Mouse (Mus musculus): ENCODE measurements around the gene Gramd1a. TPM values are rescaled to one million over a fixed set of nuclear protein-coding genes. Genes with fewer than 3 reads are reported as not detected.

The Gramd1a gene
- total and polyA plus RNA-seq, 2 experiments, result 5.1 to 33.0 TPM

DNA sequence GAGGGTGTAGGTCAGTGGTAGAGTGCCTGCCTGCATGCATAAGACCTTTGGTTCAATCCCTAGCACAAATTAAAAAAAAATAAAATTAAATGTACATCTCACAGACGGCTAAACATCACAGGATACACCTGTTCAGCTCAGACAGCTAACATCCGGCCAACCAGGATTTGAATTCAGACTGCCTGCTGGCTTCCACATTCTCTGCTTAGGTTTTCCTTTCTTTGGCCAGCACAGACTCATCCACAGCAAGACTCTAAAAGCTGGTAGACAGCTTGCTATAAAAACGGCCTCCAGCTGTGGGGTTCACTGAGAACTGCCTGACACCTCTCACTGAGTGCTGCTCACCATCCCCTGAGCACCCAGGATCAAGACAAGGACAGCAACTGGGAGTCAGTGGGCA, 49.5 kb downstream of the Gramd1a start:
- peaks cover 20% of the 10 kb centered on the region for H3K4me1 ChIP-seq (ENCODE audit: control insufficient read depth, insufficient read depth, low read length)
- H3K27ac ChIP-seq (replicated peaks; ENCODE audit: insufficient read depth, low read depth, low read length), result no peak overlapping the region
- no peak for TF ChIP-seq CTCF (IDR thresholded peaks at IDR 0.05; ENCODE audit: low read depth, low read length)
- TF ChIP-seq POLR2A (IDR thresholded peaks at IDR 0.05; ENCODE audit: extremely low read depth, insufficient read depth, low read length), result no peak
- no peaks in the 10 kb centered on the region for H3K79me2 ChIP-seq (ENCODE audit: control insufficient read depth, insufficient read depth, low read length)
- 75% methylated on average over 3 of the region's 3 CpGs for WGBS
- H3K9ac ChIP-seq (ENCODE audit: low read depth, low read length), result no peak overlapping the region
- peaks cover 48% of the 10 kb centered on the region for H3K36me3 ChIP-seq (ENCODE audit: control insufficient read depth, insufficient read depth, low read length)
- DNase-seq (ENCODE audit: extremely low read depth, low read depth, low spot score), result no peak
- H3K27me3 ChIP-seq (ENCODE audit: control insufficient read depth, insufficient read depth, low read length), result no peaks in the 10 kb centered on the region
- H3K4me3 ChIP-seq (ENCODE audit: insufficient read depth, low read depth, low read length), result no peak overlapping the region

DNA sequence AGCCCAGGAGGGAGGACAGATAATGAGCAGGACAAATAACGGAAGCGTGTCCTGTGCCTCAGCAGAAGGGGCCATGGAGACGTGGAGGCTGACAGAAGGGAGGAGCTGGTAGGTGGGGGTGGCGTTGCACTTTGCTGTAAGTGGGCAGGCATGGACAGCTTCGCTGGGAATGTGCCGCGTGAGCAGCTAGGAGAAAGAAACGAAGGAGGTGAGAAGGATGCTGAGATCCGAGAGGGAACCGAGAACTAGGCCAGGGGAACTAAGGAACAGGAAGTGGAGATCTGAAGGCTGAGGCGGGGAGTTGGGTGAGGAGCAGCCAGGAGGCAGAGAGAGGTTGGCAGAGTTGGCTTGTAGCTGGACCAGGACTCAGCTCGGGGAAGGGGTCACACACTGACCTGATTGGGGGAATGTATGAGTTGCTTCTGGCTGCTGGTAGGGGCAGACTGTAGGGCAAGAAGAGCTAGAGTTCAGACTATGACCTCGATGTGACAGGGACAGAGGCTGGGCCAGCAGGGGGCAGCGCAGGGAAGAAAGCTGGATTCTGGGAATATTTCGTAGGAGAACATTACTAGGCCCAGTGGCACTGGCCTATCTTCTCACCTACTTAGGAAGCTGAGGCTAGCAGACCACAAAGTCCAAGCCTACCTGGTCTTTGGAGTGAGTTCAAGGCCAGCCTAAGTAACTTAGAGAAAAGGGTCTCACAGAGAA, 50.5 kb downstream of the Gramd1a start:
- Histone ChIP-seq H3K4me3 (ENCODE audit: insufficient read depth, low read depth, low read length) (no peak overlapping the region), H3K27me3 (ENCODE audit: control insufficient read depth, insufficient read depth, low read length) (no peaks in the 10 kb centered on the region), H3K4me1 (ENCODE audit: control insufficient read depth, insufficient read depth, low read length) (peaks cover 19% of the 10 kb centered on the region), H3K36me3 (ENCODE audit: control insufficient read depth, insufficient read depth, low read length) (peaks cover 52% of the 10 kb centered on the region), H3K27ac (replicated peaks; ENCODE audit: insufficient read depth, low read depth, low read length) (peak overlapping the region; percentile 24), H3K79me2 (ENCODE audit: control insufficient read depth, insufficient read depth, low read length) (no peaks in the 10 kb centered on the region), H3K9ac (ENCODE audit: low read depth, low read length) (no peak overlapping the region)
- TF ChIP-seq CTCF (IDR thresholded peaks at IDR 0.05; ENCODE audit: low read depth, low read length) (peak; percentile 84), POLR2A (IDR thresholded peaks at IDR 0.05; ENCODE audit: extremely low read depth, insufficient read depth, low read length) (no peak)
- WGBS, result 53% methylated on average over 15 of the region's 15 CpGs
- no peak for DNase-seq (ENCODE audit: extremely low read depth, low read depth, low spot score)

DNA sequence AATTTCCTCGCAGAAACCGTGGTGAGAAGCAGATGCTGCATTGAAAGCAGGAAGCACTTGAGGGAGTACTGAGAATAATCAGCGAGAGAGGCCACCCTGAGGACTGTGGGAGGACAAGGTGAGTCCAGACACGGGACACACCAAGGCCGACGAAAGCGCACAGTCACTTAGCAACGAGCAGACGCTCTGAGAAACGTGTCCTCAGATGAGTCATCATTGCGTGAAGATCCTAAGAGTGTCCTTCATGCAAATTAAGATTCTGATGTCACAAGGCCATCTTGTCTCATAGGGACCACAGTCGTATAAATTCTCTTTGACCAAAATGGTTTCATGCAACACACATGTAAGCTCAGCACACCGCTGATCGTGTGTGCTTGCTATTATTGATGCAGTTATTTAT, 54.9 kb downstream of the Gramd1a start:
- no peak overlapping the region for H3K9ac ChIP-seq (ENCODE audit: low read depth, low read length)
- H3K27me3 ChIP-seq (ENCODE audit: control insufficient read depth, insufficient read depth, low read length), result no peaks in the 10 kb centered on the region
- no peaks in the 10 kb centered on the region for H3K79me2 ChIP-seq (ENCODE audit: control insufficient read depth, insufficient read depth, low read length)
- H3K27ac ChIP-seq (replicated peaks; ENCODE audit: insufficient read depth, low read depth, low read length), result no peak overlapping the region
- TF ChIP-seq CTCF (IDR thresholded peaks at IDR 0.05; ENCODE audit: low read depth, low read length), result no peak
- TF ChIP-seq POLR2A (IDR thresholded peaks at IDR 0.05; ENCODE audit: extremely low read depth, insufficient read depth, low read length), result no peak
- H3K4me3 ChIP-seq (ENCODE audit: insufficient read depth, low read depth, low read length), result no peak overlapping the region
- 76% methylated on average over 14 of the region's 14 CpGs for WGBS
- no peak for DNase-seq (ENCODE audit: extremely low read depth, low read depth, low spot score)
- 0 out of 2 replicates have a peak, but pooled peaks cover 1% of the 10 kb centered on the region for H3K4me1 ChIP-seq (ENCODE audit: control insufficient read depth, insufficient read depth, low read length)
- peaks cover 48% of the 10 kb centered on the region for H3K36me3 ChIP-seq (ENCODE audit: control insufficient read depth, insufficient read depth, low read length)

DNA sequence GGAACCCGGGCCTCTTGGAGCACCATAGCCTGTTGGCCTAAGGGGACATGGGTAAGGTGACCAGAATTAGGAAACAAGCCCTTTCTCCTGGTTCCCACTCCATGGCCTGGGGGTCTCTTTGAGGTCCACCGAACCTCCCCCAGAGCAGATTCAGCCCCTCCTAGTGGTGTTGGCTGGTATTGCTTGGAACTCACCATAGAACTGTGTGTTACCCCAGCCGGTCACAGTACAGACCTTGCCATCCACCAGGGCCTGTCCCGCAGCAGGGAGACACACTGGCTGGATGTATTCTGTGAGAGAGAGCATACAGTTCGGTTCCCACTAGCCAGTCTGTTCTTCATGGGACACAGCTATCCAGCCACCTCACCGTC, 56.1 kb downstream of the Gramd1a start:
- Histone ChIP-seq H3K27ac (replicated peaks; ENCODE audit: insufficient read depth, low read depth, low read length) (no peak overlapping the region), H3K4me1 (ENCODE audit: control insufficient read depth, insufficient read depth, low read length) (0 out of 2 replicates have a peak, but pooled peaks cover 1% of the 10 kb centered on the region), H3K79me2 (ENCODE audit: control insufficient read depth, insufficient read depth, low read length) (no peaks in the 10 kb centered on the region), H3K9ac (ENCODE audit: low read depth, low read length) (no peak overlapping the region), H3K36me3 (ENCODE audit: control insufficient read depth, insufficient read depth, low read length) (peaks cover 45% of the 10 kb centered on the region), H3K27me3 (ENCODE audit: control insufficient read depth, insufficient read depth, low read length) (no peaks in the 10 kb centered on the region), H3K4me3 (ENCODE audit: insufficient read depth, low read depth, low read length) (no peak overlapping the region)
- WGBS, result 83% methylated on average over 6 of the region's 6 CpGs
- TF ChIP-seq POLR2A (IDR thresholded peaks at IDR 0.05; ENCODE audit: extremely low read depth, insufficient read depth, low read length) (no peak), CTCF (IDR thresholded peaks at IDR 0.05; ENCODE audit: low read depth, low read length) (peak; percentile 44)
- no peak for DNase-seq (ENCODE audit: extremely low read depth, low read depth, low spot score)

DNA sequence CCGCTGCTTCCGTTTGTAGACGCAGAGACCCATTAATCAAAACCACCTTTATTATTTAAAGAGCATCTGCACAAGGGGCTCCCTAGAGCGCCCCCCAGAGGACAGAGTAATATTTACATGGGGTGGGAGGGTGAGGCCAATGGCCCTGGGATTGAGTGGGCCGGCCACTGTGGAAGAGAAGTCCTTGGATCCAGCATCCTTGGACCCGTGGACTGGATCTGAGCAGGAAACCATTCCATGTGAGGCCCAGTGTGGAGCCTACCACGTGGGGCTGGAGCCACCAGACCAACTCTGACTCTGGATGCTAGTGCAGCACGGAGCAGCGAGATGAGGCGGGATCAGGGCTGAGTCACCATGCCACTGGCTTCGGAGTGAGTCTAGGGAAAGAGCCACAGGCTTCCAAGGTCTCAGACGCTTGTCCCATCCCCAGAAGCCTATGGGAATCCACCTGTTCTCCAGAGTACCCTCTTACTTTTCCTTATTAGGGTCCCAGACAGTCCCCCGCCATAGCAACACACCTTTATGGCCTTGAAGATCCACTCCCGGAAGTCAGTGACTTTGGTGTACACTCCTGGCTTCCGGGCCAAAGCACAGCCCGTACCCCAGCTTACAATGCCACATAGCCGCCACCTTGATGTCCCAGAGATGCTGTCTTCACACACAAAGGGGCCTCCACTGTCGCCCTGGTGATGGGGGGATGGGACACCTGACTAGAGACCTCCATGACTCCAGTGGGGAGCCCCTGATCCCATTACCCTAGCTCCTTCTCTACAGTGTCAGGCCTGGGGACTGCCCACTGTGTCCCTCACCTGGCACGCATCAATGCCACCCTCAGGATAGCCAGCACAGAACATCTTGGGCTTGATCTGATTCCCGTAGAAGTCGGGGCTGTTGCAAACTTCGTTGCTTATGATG, 56.7 kb downstream of the Gramd1a start:
- 69% methylated on average over 22 of the region's 22 CpGs for WGBS
- Histone ChIP-seq H3K79me2 (ENCODE audit: control insufficient read depth, insufficient read depth, low read length) (no peaks in the 10 kb centered on the region), H3K27me3 (ENCODE audit: control insufficient read depth, insufficient read depth, low read length) (no peaks in the 10 kb centered on the region), H3K27ac (replicated peaks; ENCODE audit: insufficient read depth, low read depth, low read length) (no peak overlapping the region), H3K4me3 (ENCODE audit: insufficient read depth, low read depth, low read length) (no peak overlapping the region), H3K36me3 (ENCODE audit: control insufficient read depth, insufficient read depth, low read length) (peaks cover 39% of the 10 kb centered on the region), H3K4me1 (ENCODE audit: control insufficient read depth, insufficient read depth, low read length) (0 out of 2 replicates have a peak, but pooled peaks cover 1% of the 10 kb centered on the region), H3K9ac (ENCODE audit: low read depth, low read length) (no peak overlapping the region)
- DNase-seq (ENCODE audit: extremely low read depth, low read depth, low spot score), result no peak
- peak; percentile 29; the same call in 1 of the 2 replicates for TF ChIP-seq CTCF (IDR thresholded peaks at IDR 0.05; ENCODE audit: low read depth, low read length)
- no peak for TF ChIP-seq POLR2A (IDR thresholded peaks at IDR 0.05; ENCODE audit: extremely low read depth, insufficient read depth, low read length)
